Mouse (Mus musculus) brain, embryonic 14.5 days (tissue): ENCODE measurements around the gene Vps4b.

Source experiments
- CTCF ChIP-seq: fragments of 200-500 bp; IDR thresholded peaks from 2 replicates; pipeline ENCODE4 v1.5.1; 2012; ENCODE audit warnings: inconsistent platforms, mild to moderate bottlenecking, moderate library complexity, borderline replicate concordance; ENCODE audit not compliant: insufficient read depth, insufficient read length; ENCODE audit errors: extremely low read depth
- POLR2A ChIP-seq: fragments of 200-500 bp; IDR thresholded peaks from 2 replicates; pipeline ENCODE4 v1.6.1; 2012; ENCODE audit warnings: mild to moderate bottlenecking, inconsistent platforms, borderline replicate concordance; ENCODE audit not compliant: poor library complexity, insufficient read depth, insufficient read length, severe bottlenecking; ENCODE audit errors: extremely low read depth

DNA sequence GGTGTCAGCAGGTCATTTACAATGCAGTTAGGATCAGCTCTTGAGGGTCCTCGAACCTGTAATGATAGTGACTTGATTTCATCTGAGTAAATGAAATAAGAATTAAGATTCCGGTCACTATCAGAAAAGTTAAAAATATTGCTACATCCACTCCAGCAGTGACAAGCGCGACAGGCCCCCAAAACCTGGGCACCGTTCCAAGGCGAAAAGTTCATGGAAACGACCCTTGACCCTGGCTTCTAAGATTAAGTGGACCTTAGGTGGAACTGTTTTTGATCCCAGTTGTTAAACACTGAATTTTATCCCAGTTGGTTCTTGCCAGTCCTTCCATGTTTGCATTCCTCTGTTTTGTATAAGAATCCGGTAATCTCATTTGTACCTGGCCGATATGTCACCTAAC lies 22.4 kb downstream of the Vps4b start:
- TF ChIP-seq POLR2A (no peak), CTCF (no peak)
